Mouse (Mus musculus) ovary, postnatal 36 days (tissue): Measurements from ENCODE around the gene Mtus2.

Experiments
- DNase-seq: peaks from one replicate; pipeline ENCODE4 v3.0.0; 2022; ENCODE audit warnings: low spot score, mixed read lengths

Gene Mtus2

GRCm38 (mm10) chr5:148041661-148042060 is 84.5 kb downstream of the Mtus2 start:
- no peak for DNase-seq

DNA sequence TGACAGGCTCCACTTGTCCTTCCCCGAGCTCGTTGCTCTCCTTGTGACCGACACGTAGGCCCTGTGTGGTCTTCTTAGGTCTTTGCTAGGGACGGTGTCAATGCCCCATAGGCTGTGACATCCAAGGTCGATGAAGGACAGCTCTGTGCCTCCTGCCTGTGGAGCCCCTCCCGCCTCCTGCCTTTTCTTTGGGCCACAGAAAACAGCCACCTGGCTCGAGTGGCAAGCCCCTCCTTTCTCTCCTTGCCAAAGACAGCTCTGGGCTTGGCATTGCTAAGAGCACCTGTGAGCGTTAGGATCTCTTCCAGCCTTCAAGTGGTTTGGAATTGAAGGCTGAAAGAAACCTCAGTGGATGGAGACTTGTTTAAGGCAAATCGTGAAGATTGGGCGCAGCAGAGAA is 91.1 kb downstream of the Mtus2 start:
- no peak for DNase-seq

DNA sequence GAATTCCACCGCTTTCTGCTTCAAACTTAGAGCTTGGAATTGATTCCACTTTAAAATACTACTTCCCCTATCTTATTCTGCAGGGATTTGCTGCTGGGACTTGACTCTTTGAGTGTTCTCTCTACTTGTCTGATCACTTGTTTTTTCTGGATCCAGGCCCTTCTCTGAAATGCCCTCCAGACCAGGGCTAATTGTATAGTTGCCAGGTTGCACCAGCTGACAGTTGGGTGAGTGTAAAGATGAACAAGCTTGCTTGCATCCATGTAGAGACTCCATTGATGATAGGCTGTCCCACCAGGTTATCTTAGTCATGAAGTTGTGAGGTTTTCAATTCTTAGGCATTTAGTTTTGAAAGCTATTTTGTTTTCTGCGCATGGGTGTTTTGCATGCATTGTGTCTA is 92.2 kb downstream of the Mtus2 start:
- no peak for DNase-seq

- DNase-seq, result no peak
Observed at GRCm38 (mm10) chr5:148052846-148053608, 95.9 kb downstream of the Mtus2 start.

GRCm38 (mm10) chr5:148053609-148053990 is 96.5 kb downstream of the Mtus2 start:
- DNase-seq, result no peak

- DNase-seq, result no peak
Observed at GRCm38 (mm10) chr5:148056831-148057230, 99.7 kb downstream of the Mtus2 start.

DNA sequence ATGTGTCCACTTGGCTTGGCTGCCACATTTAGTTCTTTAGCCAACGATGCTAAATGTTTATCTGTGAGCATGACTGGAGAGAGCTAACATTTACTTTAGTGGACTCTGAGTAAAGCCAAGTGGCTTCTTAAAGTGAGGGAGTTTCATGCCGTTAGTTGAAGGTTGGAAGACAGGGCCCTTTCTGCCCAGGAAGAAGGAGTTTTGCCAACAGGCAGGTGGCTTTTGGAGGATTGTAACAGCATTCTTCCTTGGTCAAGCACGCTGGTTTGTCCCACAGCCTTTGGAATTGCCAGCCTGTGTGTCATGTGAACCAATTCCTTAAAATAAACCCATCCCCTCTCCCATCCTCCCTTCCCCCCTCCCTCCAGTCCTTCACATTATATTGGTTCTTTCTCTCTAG is 100.3 kb downstream of the Mtus2 start:
- DNase-seq, result no peak

GRCm38 (mm10) chr5:148059339-148059738 is 102.2 kb downstream of the Mtus2 start:
- no peak for DNase-seq

DNA sequence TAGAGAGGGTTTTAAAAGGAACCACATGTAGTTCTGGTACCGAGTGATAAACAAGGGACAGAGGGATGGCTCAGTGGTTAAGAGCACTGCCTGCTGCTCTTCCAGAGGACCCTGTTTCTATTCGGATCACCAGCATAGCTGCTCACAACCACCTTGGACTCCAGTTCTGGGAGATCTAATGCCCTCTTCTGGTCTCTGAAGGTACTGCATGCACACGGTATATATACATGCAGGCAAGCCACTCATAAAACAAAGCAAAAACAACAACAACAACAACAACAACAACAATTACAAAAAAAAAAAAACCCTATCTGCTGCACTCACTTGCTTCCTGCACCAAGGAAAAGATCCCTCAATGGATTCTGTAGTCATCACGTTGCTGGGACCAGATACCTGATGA is 104.7 kb downstream of the Mtus2 start:
- no peak for DNase-seq

DNA sequence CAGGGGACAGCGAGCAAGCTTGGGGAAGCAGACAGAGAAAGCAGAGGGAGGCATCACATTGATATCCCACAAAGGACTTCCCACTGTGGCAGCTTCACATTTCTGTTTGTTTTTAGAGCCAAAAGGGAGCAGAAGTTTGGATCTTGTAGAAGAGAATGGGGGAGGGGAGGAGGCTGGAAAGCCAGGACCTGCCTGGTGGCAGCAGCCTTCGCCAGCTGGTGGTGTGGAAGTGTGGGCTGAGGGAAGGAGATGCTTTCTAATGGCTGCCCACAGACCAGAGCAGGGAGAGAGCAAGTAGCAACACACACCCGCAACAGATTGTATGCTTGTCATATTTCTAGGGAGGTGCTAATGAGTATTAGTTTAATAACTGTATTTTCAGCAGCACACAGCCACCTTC is 106.6 kb downstream of the Mtus2 start:
- DNase-seq, result no peak

- DNase-seq, result no peak
Observed at GRCm38 (mm10) chr5:148065251-148065650, 108.1 kb downstream of the Mtus2 start.

- DNase-seq, result peak; percentile 7
Observed at GRCm38 (mm10) chr5:148069909-148070308, 112.8 kb downstream of the Mtus2 start.

GRCm38 (mm10) chr5:148071800-148072199 is 114.7 kb downstream of the Mtus2 start:
- DNase-seq, result peak; percentile 38

DNA sequence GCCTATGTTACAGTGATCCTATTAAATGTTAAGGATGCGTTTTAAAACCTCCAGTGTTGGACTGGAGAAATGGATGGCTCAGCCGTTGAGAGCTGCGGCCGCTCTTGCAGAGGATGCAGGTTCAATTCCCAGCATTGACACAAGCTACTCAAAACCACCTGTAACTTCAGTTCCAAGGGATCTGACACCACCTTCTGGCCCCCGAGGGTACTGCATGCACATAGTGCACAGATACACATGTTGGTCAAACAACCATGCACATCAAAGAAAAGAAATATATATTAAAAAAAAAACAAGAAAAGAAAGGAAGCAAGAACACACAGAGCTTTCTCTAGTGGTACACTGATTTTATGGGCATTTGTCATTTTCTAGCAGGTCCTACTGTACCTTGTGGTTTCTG is 116.3 kb downstream of the Mtus2 start:
- no peak for DNase-seq

- DNase-seq, result no peak
Observed at GRCm38 (mm10) chr5:148079732-148080131, 122.6 kb downstream of the Mtus2 start.

GRCm38 (mm10) chr5:148083541-148083940 is 126.4 kb downstream of the Mtus2 start:
- no peak for DNase-seq

DNA sequence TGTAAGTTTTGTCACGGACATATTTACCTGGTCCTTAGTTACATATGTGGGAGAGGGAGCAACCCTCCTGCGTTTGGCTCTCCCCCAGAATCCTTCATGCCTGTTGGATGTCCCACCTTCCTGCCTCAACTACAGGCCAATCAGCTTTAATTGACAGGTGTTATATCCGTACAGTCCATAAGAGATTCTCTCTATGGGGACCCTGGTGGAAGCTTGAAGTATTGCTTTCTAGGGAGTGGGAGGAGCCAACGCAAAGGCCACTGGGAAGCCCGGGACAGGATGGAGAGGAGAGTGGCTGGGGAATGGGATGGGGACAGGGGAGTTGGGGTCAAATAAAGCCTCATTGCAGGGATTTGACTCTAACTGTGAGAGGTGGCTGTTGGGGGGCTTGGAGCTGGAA is 127.6 kb downstream of the Mtus2 start:
- no peak for DNase-seq

GRCm38 (mm10) chr5:148087796-148088195 is 130.7 kb downstream of the Mtus2 start:
- no peak for DNase-seq

DNA sequence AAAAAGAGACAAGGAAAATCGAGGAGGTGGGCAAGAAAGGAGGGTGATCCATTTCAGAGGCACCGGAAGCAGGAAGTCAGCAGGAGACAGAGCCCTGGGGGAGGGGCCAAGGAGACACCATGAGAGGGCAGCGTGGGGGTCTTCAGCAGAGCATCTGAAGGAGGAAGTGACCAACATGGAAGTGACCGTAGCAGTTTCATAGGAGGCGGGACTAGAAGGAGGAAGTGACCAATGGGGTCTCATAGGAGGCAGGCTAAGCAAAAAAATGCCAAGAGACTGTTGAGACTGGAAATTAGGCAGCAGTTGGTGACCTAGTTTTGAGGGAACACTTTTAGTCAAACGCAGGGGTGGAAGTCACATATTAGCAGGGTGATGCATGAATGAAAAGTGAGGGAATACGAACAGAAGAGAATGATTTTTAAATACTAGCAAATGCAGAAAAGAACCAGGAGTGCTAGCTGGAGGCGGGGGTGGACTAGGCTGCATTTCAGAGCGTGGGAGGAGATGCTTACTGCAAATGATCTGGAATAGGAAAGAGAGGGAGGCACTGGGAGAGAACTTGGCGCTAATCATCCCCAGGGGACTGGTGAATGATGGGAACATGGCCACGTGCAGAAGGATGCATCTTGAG is 133.2 kb downstream of the Mtus2 start:
- DNase-seq, result no peak

DNA sequence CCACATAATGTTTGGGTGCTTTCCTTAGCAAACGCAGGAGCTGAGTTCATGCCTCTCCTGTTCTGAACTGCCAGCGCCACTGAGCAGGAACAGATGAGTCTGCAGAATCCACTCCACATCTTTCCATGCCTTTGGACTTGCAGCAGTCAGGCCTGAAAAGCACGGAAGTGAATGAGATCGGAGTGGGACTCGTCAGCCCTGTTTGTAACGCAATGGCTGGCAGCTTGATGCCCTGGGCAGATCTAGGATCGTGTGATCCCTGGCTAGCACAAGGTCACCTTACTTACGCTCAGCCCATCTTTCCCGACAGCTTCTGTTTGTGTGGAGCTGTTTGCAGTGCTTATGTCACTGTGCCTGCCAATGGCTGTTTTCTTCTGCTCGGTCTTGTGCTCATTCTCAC is 137.5 kb downstream of the Mtus2 start:
- DNase-seq, result no peak

DNA sequence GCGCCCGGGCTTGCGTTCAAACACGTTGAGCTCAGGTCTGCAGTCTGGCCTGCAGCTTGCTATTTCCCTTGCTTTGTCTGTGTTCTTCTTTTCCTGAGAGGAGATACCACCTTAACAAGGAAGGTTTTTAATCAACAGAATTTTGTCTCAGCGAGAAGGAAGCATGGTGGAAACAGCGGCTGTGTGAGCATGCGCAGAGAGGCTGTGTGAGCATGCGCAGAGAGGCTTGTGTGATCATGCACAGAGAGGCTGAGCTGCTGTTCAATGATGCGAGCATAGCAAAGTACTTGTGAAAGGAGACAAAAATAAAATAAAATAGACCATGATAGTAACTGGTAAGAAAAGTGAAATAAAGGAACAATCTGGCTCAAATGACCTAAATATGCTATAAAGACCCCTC is 142.2 kb downstream of the Mtus2 start:
- DNase-seq, result no peak

DNA sequence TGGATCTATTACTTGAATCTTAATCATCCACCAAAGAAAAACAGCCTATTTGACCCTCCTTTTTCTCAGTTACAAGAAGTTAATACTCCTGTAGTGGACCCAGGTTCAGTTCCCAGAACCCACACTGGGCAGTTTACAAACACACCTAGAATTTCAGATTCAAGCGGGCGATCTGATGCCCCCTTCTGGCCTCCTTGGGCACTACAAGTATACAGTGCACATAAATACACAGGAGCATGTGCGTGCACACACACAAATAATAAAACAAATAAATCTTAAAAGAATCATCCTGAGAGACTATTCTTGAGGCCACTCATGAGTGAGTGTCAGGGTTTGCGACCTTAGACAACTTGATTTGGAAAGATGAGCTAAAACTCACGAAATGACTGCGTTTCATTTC is 150.2 kb downstream of the Mtus2 start:
- no peak for DNase-seq

GRCm38 (mm10) chr5:148107890-148108289 is 150.8 kb downstream of the Mtus2 start:
- DNase-seq, result no peak

- no peak for DNase-seq
Observed at GRCm38 (mm10) chr5:148108314-148108713, 151.2 kb downstream of the Mtus2 start.
